Mouse (Mus musculus) megakaryocyte, embryonic 14.5 days (primary cell): ENCODE data around the gene Plxnc1.

Experiments
- FLI1 ChIP-seq: IDR thresholded peaks from 2 replicates; pipeline ENCODE4 v1.6.1; 2012; ENCODE audit warnings: low read length, inconsistent platforms, mixed read lengths
- GATA1 ChIP-seq: IDR thresholded peaks from 3 replicates; pipeline ENCODE4 v1.6.1; 2012; ENCODE audit warnings: mixed read lengths, low read length, inconsistent platforms, borderline replicate concordance

DNA sequence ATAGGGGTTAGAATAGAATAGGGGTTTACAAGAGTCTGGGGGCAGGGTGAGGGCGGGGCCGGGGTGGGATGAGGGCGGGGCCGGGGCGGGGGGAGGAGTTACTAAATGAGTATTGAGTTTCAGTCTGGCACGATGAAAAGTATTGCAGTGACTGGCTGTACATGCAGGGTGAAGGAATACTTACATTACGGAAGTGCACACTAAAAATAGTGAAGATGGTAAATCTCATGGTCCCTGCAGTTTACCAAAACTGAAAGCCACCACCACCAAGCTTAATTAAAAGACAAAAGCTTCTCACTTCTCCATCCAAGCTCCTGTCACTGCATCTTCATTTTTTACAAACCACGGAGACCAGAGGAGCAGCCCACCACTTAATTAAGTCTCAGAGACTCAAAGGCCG is 81.4 kb downstream of the Plxnc1 start:
- TF ChIP-seq GATA1 (no peak), FLI1 (no peak)
